Mouse (Mus musculus) embryonic facial prominence, embryonic 15.5 days (tissue): ENCODE measurements around the gene Deup1. TPM values are rescaled to one million over a fixed set of nuclear protein-coding genes. Genes with fewer than 3 reads are reported as not detected.

Experiments used
- ATAC-seq: fragments of 200-750 bp; cut with Nextera tagmentation; 2 replicates; pipeline ENCODE4 v1.8.0; 2017; ENCODE audit warnings: low read depth, moderate TSS enrichment; ENCODE audit not compliant: insufficient number of reproducible peaks, low FRiP score, low TSS enrichment
- H3K27ac ChIP-seq: fragments of 300-500 bp; sonication (generic); replicated peaks from 2 replicates; pipeline ENCODE4 v1.5.1; 2015; ENCODE audit warnings: mild to moderate bottlenecking, inconsistent platforms
- H3K27me3 ChIP-seq: fragments of 300-500 bp; sonication (generic); 2 replicates; pipeline ENCODE4 v1.6.1; 2015; ENCODE audit warnings: inconsistent platforms
- H3K36me3 ChIP-seq: fragments of 300-500 bp; sonication (generic); 2 replicates; pipeline ENCODE4 v1.6.1; 2015; ENCODE audit warnings: mild to moderate bottlenecking, inconsistent platforms
- H3K4me1 ChIP-seq: fragments of 300-500 bp; sonication (generic); 2 replicates; pipeline ENCODE4 v1.6.1; 2015; ENCODE audit warnings: inconsistent platforms
- H3K4me2 ChIP-seq: fragments of 300-500 bp; sonication (generic); replicated peaks from 2 replicates; pipeline ENCODE4 v1.6.1; 2015; ENCODE audit warnings: mild to moderate bottlenecking, inconsistent platforms
- H3K4me3 ChIP-seq: fragments of 300-500 bp; sonication (generic); replicated peaks from 2 replicates; pipeline ENCODE4 v1.5.1; 2015; ENCODE audit warnings: mild to moderate bottlenecking, inconsistent platforms
- H3K9ac ChIP-seq: fragments of 300-500 bp; sonication (generic); 2 replicates; pipeline ENCODE4 v1.6.1; 2015; ENCODE audit warnings: inconsistent platforms
- H3K9me3 ChIP-seq: fragments of 300-500 bp; sonication (generic); replicated peaks from 2 replicates; pipeline ENCODE4 v1.6.1; 2016; ENCODE audit warnings: inconsistent platforms
- WGBS: fragments of 180-500 bp; shearing (Covaris S2); methylation state at CpG from one replicate; pipeline ENCODE4 v1.1.7; 2015; 5-methylcytosine and 5-hydroxymethylcytosine counted together
- polyA plus RNA-seq: library from polyadenylated mRNA; unstranded; fragments of >200 nt; fragmentation: Nextera tagmentation; extraction: Ambion mirVana; gene quantifications from 2 replicates; pipeline ENCODE4 v1.2.1, GENCODE M21; 2015

The Deup1 gene
- polyA plus RNA-seq, 1 experiment from 2014 or later, result 35.6 TPM

GRCm38 (mm10) chr9:15529275-15529964 lies 98.3 kb downstream of the Deup1 start:
- no peak for ATAC-seq
- WGBS, result 55% methylated on average over 8 of the region's 8 CpGs
- no peaks in the 10 kb centered on the region for H3K36me3 ChIP-seq

GRCm38 (mm10) chr9:15528368-15528767 lies 99.4 kb downstream of the Deup1 start:
- H3K9me3 ChIP-seq, result no peaks in the 10 kb centered on the region

More at GRCm38 (mm10) chr9:15529275-15529964, 98.3 kb downstream of the Deup1 start:
- H3K9ac ChIP-seq, result no peak overlapping the region
- H3K4me3 ChIP-seq, result no peak overlapping the region
- no peaks in the 10 kb centered on the region for H3K9me3 ChIP-seq
- no peak overlapping the region for H3K27ac ChIP-seq
- no peaks in the 10 kb centered on the region for H3K27me3 ChIP-seq
- peaks cover 22% of the 10 kb centered on the region for H3K4me1 ChIP-seq
- H3K4me2 ChIP-seq, result no peak overlapping the region

GRCm38 (mm10) chr9:15527846-15528245 lies 99.9 kb downstream of the Deup1 start:
- Histone ChIP-seq H3K4me3 (no peak overlapping the region), H3K9me3 (no peaks in the 10 kb centered on the region), H3K27ac (no peak overlapping the region), H3K9ac (no peak overlapping the region), H3K4me2 (no peak overlapping the region), H3K27me3 (no peaks in the 10 kb centered on the region), H3K36me3 (no peaks in the 10 kb centered on the region), H3K4me1 (peaks cover 20% of the 10 kb centered on the region)
- ATAC-seq, result no peak
- 46% methylated on average over 6 of the region's 6 CpGs for WGBS

More at GRCm38 (mm10) chr9:15528368-15528767, 99.4 kb downstream of the Deup1 start:
- Histone ChIP-seq H3K4me3 (no peak overlapping the region), H3K27me3 (no peaks in the 10 kb centered on the region), H3K4me1 (peaks cover 15% of the 10 kb centered on the region), H3K9ac (no peak overlapping the region), H3K27ac (no peak overlapping the region), H3K36me3 (no peaks in the 10 kb centered on the region), H3K4me2 (no peak overlapping the region)
- no peak for ATAC-seq
- 70% methylated on average over 7 of the region's 7 CpGs for WGBS

GRCm38 (mm10) chr9:15526539-15526938 lies 101.2 kb downstream of the Deup1 start:
- Histone ChIP-seq H3K27me3 (no peaks in the 10 kb centered on the region), H3K4me1 (peaks cover 20% of the 10 kb centered on the region), H3K27ac (no peak overlapping the region), H3K4me3 (no peak overlapping the region), H3K36me3 (no peaks in the 10 kb centered on the region), H3K4me2 (no peak overlapping the region), H3K9me3 (no peaks in the 10 kb centered on the region), H3K9ac (no peak overlapping the region)
- no peak for ATAC-seq
- 47% methylated on average over 7 of the region's 7 CpGs for WGBS

GRCm38 (mm10) chr9:15525246-15525645 lies 102.5 kb downstream of the Deup1 start:
- Histone ChIP-seq H3K9me3 (no peaks in the 10 kb centered on the region), H3K4me2 (no peak overlapping the region), H3K27ac (no peak overlapping the region), H3K4me3 (no peak overlapping the region), H3K27me3 (no peaks in the 10 kb centered on the region), H3K9ac (no peak overlapping the region), H3K36me3 (no peaks in the 10 kb centered on the region), H3K4me1 (peaks cover 20% of the 10 kb centered on the region)
- WGBS, result 63% methylated on average over 8 of the region's 8 CpGs
- no peak for ATAC-seq

- Histone ChIP-seq H3K27me3 (no peaks in the 10 kb centered on the region), H3K9ac (no peak overlapping the region), H3K4me3 (no peak overlapping the region), H3K27ac (no peak overlapping the region), H3K9me3 (no peaks in the 10 kb centered on the region), H3K4me1 (peaks cover 12% of the 10 kb centered on the region), H3K4me2 (no peak overlapping the region), H3K36me3 (no peaks in the 10 kb centered on the region)
- no peak for ATAC-seq
- WGBS, result 75% methylated on average over 6 of the region's 6 CpGs
These were observed 104.1 kb downstream of the Deup1 start for GRCm38 (mm10) chr9:15523646-15524045.

- no peak overlapping the region for H3K27ac ChIP-seq
These were observed 104.8 kb downstream of the Deup1 start for GRCm38 (mm10) chr9:15522887-15523286.

GRCm38 (mm10) chr9:15522348-15522747 lies 105.4 kb downstream of the Deup1 start:
- Histone ChIP-seq H3K36me3 (no peaks in the 10 kb centered on the region), H3K27ac (no peak overlapping the region), H3K4me2 (no peak overlapping the region), H3K4me3 (no peak overlapping the region), H3K27me3 (no peaks in the 10 kb centered on the region), H3K4me1 (peaks cover 8% of the 10 kb centered on the region), H3K9ac (no peak overlapping the region), H3K9me3 (no peaks in the 10 kb centered on the region)
- no peak for ATAC-seq
- 83% methylated on average over 10 of the region's 10 CpGs for WGBS

More at GRCm38 (mm10) chr9:15522887-15523286, 104.8 kb downstream of the Deup1 start:
- H3K9me3 ChIP-seq, result no peaks in the 10 kb centered on the region
- H3K4me1 ChIP-seq, result peaks cover 8% of the 10 kb centered on the region
- no peak overlapping the region for H3K9ac ChIP-seq
- no peaks in the 10 kb centered on the region for H3K27me3 ChIP-seq
- 79% methylated on average over 5 of the region's 5 CpGs for WGBS
- H3K36me3 ChIP-seq, result no peaks in the 10 kb centered on the region
- H3K4me3 ChIP-seq, result no peak overlapping the region
- no peak overlapping the region for H3K4me2 ChIP-seq
- no peak for ATAC-seq

GRCm38 (mm10) chr9:15517979-15518378 lies 109.8 kb downstream of the Deup1 start:
- Histone ChIP-seq H3K4me1 (peaks cover 2% of the 10 kb centered on the region), H3K9ac (no peak overlapping the region), H3K27ac (no peak overlapping the region), H3K4me3 (no peak overlapping the region), H3K4me2 (no peak overlapping the region), H3K9me3 (no peaks in the 10 kb centered on the region), H3K36me3 (no peaks in the 10 kb centered on the region), H3K27me3 (no peaks in the 10 kb centered on the region)
- WGBS, result 70% methylated on average over 4 of the region's 4 CpGs
- ATAC-seq, result no peak

GRCm38 (mm10) chr9:15516007-15516406 lies 111.7 kb downstream of the Deup1 start:
- Histone ChIP-seq H3K4me3 (no peak overlapping the region), H3K27me3 (no peaks in the 10 kb centered on the region), H3K4me2 (no peak overlapping the region), H3K27ac (no peak overlapping the region), H3K36me3 (no peaks in the 10 kb centered on the region), H3K4me1 (peaks cover 12% of the 10 kb centered on the region; the same call in 1 of the 2 replicates), H3K9me3 (no peaks in the 10 kb centered on the region), H3K9ac (no peak overlapping the region)
- 84% methylated on average over 2 of the region's 2 CpGs for WGBS
- no peak for ATAC-seq

GRCm38 (mm10) chr9:15512918-15513317 lies 114.8 kb downstream of the Deup1 start:
- peaks cover 23% of the 10 kb centered on the region; the same call in 1 of the 2 replicates for H3K4me1 ChIP-seq
- no peak overlapping the region for H3K27ac ChIP-seq
- no peaks in the 10 kb centered on the region for H3K9me3 ChIP-seq
- H3K27me3 ChIP-seq, result no peaks in the 10 kb centered on the region
- WGBS, result 45% methylated on average over 7 of the region's 7 CpGs
- no peaks in the 10 kb centered on the region for H3K36me3 ChIP-seq
- no peak for ATAC-seq
- no peak overlapping the region for H3K4me3 ChIP-seq
- H3K9ac ChIP-seq, result no peak overlapping the region
- H3K4me2 ChIP-seq, result no peak overlapping the region
